Mouse (Mus musculus) lung, embryonic 16.5 days (tissue): ENCODE data around the gene Chka. TPM values are rescaled to one million over a fixed set of nuclear protein-coding genes. Genes with fewer than 3 reads are reported as not detected.

Experiments used
- ATAC-seq: fragments of 200-750 bp; cut with Nextera tagmentation; 2 replicates; pipeline ENCODE4 v1.8.0; 2017; ENCODE audit warnings: low read depth, mild to moderate bottlenecking, moderate library complexity
- H3K27ac ChIP-seq: fragments of 300-500 bp; sonication (generic); 2 replicates; pipeline ENCODE4 v1.5.1; 2014; ENCODE audit warnings: mild to moderate bottlenecking, control low read depth, low read length
- H3K27me3 ChIP-seq: fragments of 300-500 bp; sonication (generic); 2 replicates; pipeline ENCODE4 v1.6.1; 2014; ENCODE audit warnings: low read depth, low read length, mixed read lengths; ENCODE audit not compliant: control insufficient read depth, insufficient read depth
- H3K36me3 ChIP-seq: fragments of 300-500 bp; sonication (generic); 2 replicates; pipeline ENCODE4 v1.6.1; 2014; ENCODE audit warnings: low read length; ENCODE audit not compliant: control insufficient read depth, insufficient read depth
- H3K4me1 ChIP-seq: fragments of 300-500 bp; sonication (generic); replicated peaks from 2 replicates; pipeline ENCODE4 v1.6.1; 2014; ENCODE audit warnings: low read length, mixed read lengths; ENCODE audit not compliant: control insufficient read depth, insufficient read depth
- H3K4me2 ChIP-seq: fragments of 300-500 bp; sonication (generic); 2 replicates; pipeline ENCODE4 v1.6.1; 2014; ENCODE audit warnings: low read depth, low read length, control low read depth
- H3K4me3 ChIP-seq: fragments of 300-500 bp; sonication (generic); 2 replicates; pipeline ENCODE4 v1.5.1; 2014; ENCODE audit warnings: mild to moderate bottlenecking, low read length, control low read depth
- H3K9ac ChIP-seq: fragments of 300-500 bp; sonication (generic); 2 replicates; pipeline ENCODE4 v1.6.1; 2014; ENCODE audit warnings: low read length, control low read depth
- H3K9me3 ChIP-seq: fragments of 300-500 bp; sonication (generic); 2 replicates; pipeline ENCODE4 v1.6.1; 2016; ENCODE audit warnings: low read length; ENCODE audit not compliant: control insufficient read depth
- WGBS: fragments of 180-500 bp; shearing (Covaris S2); extraction: QIAGEN DNeasy Blood & Tissue Kit; methylation state at CpG from one replicate; pipeline ENCODE4 v1.1.7; 2014; 5-methylcytosine and 5-hydroxymethylcytosine counted together
- polyA plus RNA-seq: library from polyadenylated mRNA; unstranded; fragments of >200 nt; fragmentation: Nextera tagmentation; extraction: Ambion mirVana; gene quantifications from 2 replicates; pipeline ENCODE4 v1.2.1, GENCODE M21; 2015

Chka gene
- polyA plus RNA-seq, 1 experiment from 2014 or later: 56.8 TPM

GRCm38 (mm10) chr19:3942315-3942714 is 90.7 kb downstream of the Chka start:
- Histone ChIP-seq H3K4me3 (no peak overlapping the region), H3K9ac (no peak overlapping the region), H3K4me1 (0 out of 2 replicates have a peak, but pooled peaks cover 3% of the 10 kb centered on the region), H3K9me3 (no peaks in the 10 kb centered on the region), H3K27me3 (no peaks in the 10 kb centered on the region), H3K36me3 (no peaks in the 10 kb centered on the region), H3K4me2 (no peak overlapping the region), H3K27ac (no peak overlapping the region)
- 78% methylated on average over 7 of the region's 7 CpGs for WGBS
- ATAC-seq: no peak

DNA sequence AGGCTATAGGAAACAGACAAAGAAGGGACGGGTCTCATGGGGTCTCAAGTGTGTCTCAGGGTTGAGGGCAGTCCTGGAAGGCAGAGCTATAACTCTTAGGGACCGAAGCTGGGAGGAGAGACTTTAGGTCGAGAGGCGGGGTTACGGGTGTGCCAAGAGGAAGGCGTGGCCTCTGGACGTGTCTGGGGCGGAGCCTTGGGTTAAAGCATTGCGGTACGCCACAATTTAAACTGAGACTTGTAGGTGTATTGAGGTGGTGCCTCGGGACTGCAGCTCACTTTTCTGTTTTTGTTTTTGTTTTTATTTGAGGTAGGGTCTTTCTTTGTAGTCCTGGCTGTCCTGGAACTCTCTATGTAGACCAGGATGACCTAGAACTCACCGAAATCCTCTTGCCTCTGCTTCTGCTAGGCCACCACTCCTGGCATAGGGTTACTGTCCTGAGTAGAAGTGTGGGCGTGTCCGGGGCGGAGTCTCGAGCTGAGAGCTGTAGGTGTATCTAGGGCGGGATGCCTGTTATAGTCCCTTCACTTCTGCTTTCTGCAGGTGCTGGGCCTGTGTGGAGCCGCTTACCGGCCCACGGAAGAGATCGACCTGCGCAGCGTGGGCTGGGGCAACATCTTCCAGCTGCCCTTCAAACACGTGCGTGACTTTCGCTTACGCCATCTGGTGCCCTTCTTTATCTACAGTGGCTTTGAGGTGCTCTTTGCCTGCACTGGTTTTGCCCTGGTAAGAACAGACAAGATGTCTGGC is 91.6 kb downstream of the Chka start:
- peak overlapping the region; percentile 19; the same call in 1 of the 2 replicates for H3K4me3 ChIP-seq
- no peak overlapping the region for H3K27ac ChIP-seq
- no peaks in the 10 kb centered on the region for H3K9me3 ChIP-seq
- WGBS: 23% methylated on average over 27 of the region's 27 CpGs
- H3K4me1 ChIP-seq: 0 out of 2 replicates have a peak, but pooled peaks cover 3% of the 10 kb centered on the region
- H3K9ac ChIP-seq: 0 out of 2 replicates have a peak overlapping the region, but pooled peaks have one; percentile 32
- no peaks in the 10 kb centered on the region for H3K27me3 ChIP-seq
- H3K4me2 ChIP-seq: peak overlapping the region; percentile 49
- no peaks in the 10 kb centered on the region for H3K36me3 ChIP-seq
- peak; percentile 55; the same call in 1 of the 2 replicates for ATAC-seq

Other genes starting within 250 kb of the Chka start
- gene Lrp5, start 165.2 kb upstream of the Chka start, polyA plus RNA-seq: 7.4 and 7.8 TPM in 2 replicates
- gene 1810055G02Rik, start 143.5 kb upstream of the Chka start, polyA plus RNA-seq: 28.3 and 32.4 TPM in 2 replicates
- 28.1 and 29.5 TPM in 2 replicates for gene Kmt5b, start 84.4 kb upstream of the Chka start, polyA plus RNA-seq
- 56.8 and 60.5 TPM in 2 replicates for gene Tcirg1, start 55.4 kb downstream of the Chka start, polyA plus RNA-seq
- 285 and 290 TPM in 2 replicates for gene Ndufs8, start 61.0 kb downstream of the Chka start, polyA plus RNA-seq
- 5.4 and 5.9 TPM in 2 replicates for gene Aldh3b1, start 78.0 kb downstream of the Chka start, polyA plus RNA-seq
- 21.7 and 21.9 TPM in 2 replicates for gene Unc93b1, start 83.4 kb downstream of the Chka start, polyA plus RNA-seq
- 0.18 and 0.24 TPM in 2 replicates for gene Aldh3b3, start 106.9 kb downstream of the Chka start, polyA plus RNA-seq
- 1.8 and 2.0 TPM in 2 replicates for gene Aldh3b2, start 120.6 kb downstream of the Chka start, polyA plus RNA-seq
- 11.9 and 13.3 TPM in 2 replicates for gene Acy3, start 134.8 kb downstream of the Chka start, polyA plus RNA-seq
- gene Tbx10, start 141.0 kb downstream of the Chka start, polyA plus RNA-seq: 0.11 TPM in 1 of 2 replicates, not detected in the other
- 21.8 and 22.0 TPM in 2 replicates for gene Nudt8, start 148.8 kb downstream of the Chka start, polyA plus RNA-seq
- gene Gm49405, start 148.9 kb downstream of the Chka start, polyA plus RNA-seq: 2.4 and 2.5 TPM in 2 replicates
- gene Doc2g, start 151.5 kb downstream of the Chka start, polyA plus RNA-seq: 3.8 and 3.9 TPM in 2 replicates
- gene Ndufv1, start 161.0 kb downstream of the Chka start, polyA plus RNA-seq: 177 and 184 TPM in 2 replicates
- gene Gstp1, start 186.2 kb downstream of the Chka start, polyA plus RNA-seq: 432 and 433 TPM in 2 replicates
- 3.5 and 5.0 TPM in 2 replicates for gene Gstp2, start 194.2 kb downstream of the Chka start, polyA plus RNA-seq
- 0.85 and 1.9 TPM in 2 replicates for gene Gstp3, start 207.8 kb downstream of the Chka start, polyA plus RNA-seq
- gene Cabp2, start 229.8 kb downstream of the Chka start, polyA plus RNA-seq: not detected in 2 replicates
- gene Cdk2ap2, start 245.4 kb downstream of the Chka start, polyA plus RNA-seq: 111 and 128 TPM in 2 replicates
- gene Pitpnm1, start 248.2 kb downstream of the Chka start, polyA plus RNA-seq: 12.6 and 14.4 TPM in 2 replicates